Mouse (Mus musculus) erythroblast, embryonic 14.5 days (primary cell): Measurements from ENCODE around the gene Gatc. TPM values are rescaled to one million over a fixed set of nuclear protein-coding genes. Genes with fewer than 3 reads are reported as not detected.
"Not testable (repeated sequence)": the region's sequence is repeated elsewhere in the genome, so short reads cannot be mapped to it uniquely, and the experiment has no call there.

Experiments
- H3K27me3 ChIP-seq: 2 replicates; pipeline ENCODE4 v1.6.1; 2012; ENCODE audit warnings: inconsistent platforms; ENCODE audit not compliant: control insufficient read depth
- H3K36me3 ChIP-seq: 2 replicates; pipeline ENCODE4 v1.6.1; 2012; ENCODE audit warnings: mild to moderate bottlenecking, inconsistent platforms; ENCODE audit not compliant: control insufficient read depth
- H3K4me1 ChIP-seq: 2 replicates; pipeline ENCODE4 v1.6.1; 2012; ENCODE audit warnings: inconsistent platforms; ENCODE audit not compliant: control insufficient read depth
- H3K4me3 ChIP-seq: replicated peaks from 2 replicates; pipeline ENCODE3; 2012; ENCODE audit warnings: moderate library complexity, mild to moderate bottlenecking, inconsistent platforms
- H3K9me3 ChIP-seq: 2 replicates; pipeline ENCODE4 v1.6.1; 2012; ENCODE audit warnings: low read length, inconsistent platforms, mixed read lengths; ENCODE audit not compliant: control insufficient read depth
- GATA1 ChIP-seq: IDR thresholded peaks from 2 replicates; pipeline ENCODE4 v1.6.1; 2012; ENCODE audit warnings: low read length, inconsistent platforms, mixed read lengths
- TAL1 ChIP-seq: IDR thresholded peaks from 3 replicates; pipeline ENCODE4 v1.6.1; 2012; ENCODE audit warnings: low read length, inconsistent platforms, mixed read lengths
- polyA plus RNA-seq: library from polyadenylated mRNA; stranded (reverse); fragments of >175 nt; gene quantifications from 2 replicates; pipeline ENCODE4 v1.2.3, GENCODE M21; 2012

Gene Gatc
- polyA plus RNA-seq, 1 experiment, result 1.7 TPM

GRCm38 (mm10) chr5:115319004-115319940, 21.7 kb downstream of the Gatc start:
- Histone ChIP-seq H3K27me3 (no peaks in the 10 kb centered on the region), H3K9me3 (no peaks in the 10 kb centered on the region; the same call in 1 of the 2 replicates), H3K4me1 (peaks cover 47% of the 10 kb centered on the region), H3K4me3 (peak overlapping the region; percentile 61), H3K36me3 (peaks cover 9% of the 10 kb centered on the region)
- TF ChIP-seq GATA1 (no peak; the same call in 1 of the 2 replicates), TAL1 (no peak)

- TF ChIP-seq GATA1 (no peak), TAL1 (no peak)
- Histone ChIP-seq H3K4me3 (no peak overlapping the region), H3K9me3 (no peaks in the 10 kb centered on the region; the same call in 1 of the 2 replicates)
Observed at GRCm38 (mm10) chr5:115317645-115318328, 23.2 kb downstream of the Gatc start.

GRCm38 (mm10) chr5:115316968-115317644, 23.9 kb downstream of the Gatc start:
- no peak overlapping the region for H3K4me3 ChIP-seq
- no peaks in the 10 kb centered on the region; the same call in 1 of the 2 replicates for H3K9me3 ChIP-seq
- TF ChIP-seq TAL1 (no peak), GATA1 (no peak)
- no peaks in the 10 kb centered on the region for H3K27me3 ChIP-seq
- H3K4me1 ChIP-seq, result peaks cover 63% of the 10 kb centered on the region
- no peaks in the 10 kb centered on the region for H3K36me3 ChIP-seq

More at GRCm38 (mm10) chr5:115317645-115318328, 23.2 kb downstream of the Gatc start:
- H3K4me1 ChIP-seq, result peaks cover 56% of the 10 kb centered on the region
- H3K36me3 ChIP-seq, result no peaks in the 10 kb centered on the region
- H3K27me3 ChIP-seq, result no peaks in the 10 kb centered on the region

GRCm38 (mm10) chr5:115313668-115313943, 27.4 kb downstream of the Gatc start:
- peaks cover 60% of the 10 kb centered on the region for H3K4me1 ChIP-seq
- peak overlapping the region; percentile 41 for H3K4me3 ChIP-seq
- no peaks in the 10 kb centered on the region for H3K27me3 ChIP-seq
- no peaks in the 10 kb centered on the region for H3K9me3 ChIP-seq
- TF ChIP-seq TAL1 (no peak), GATA1 (no peak)
- no peaks in the 10 kb centered on the region for H3K36me3 ChIP-seq

GRCm38 (mm10) chr5:115312816-115313667, 27.9 kb downstream of the Gatc start:
- no peaks in the 10 kb centered on the region for H3K9me3 ChIP-seq
- no peaks in the 10 kb centered on the region for H3K36me3 ChIP-seq
- no peaks in the 10 kb centered on the region for H3K27me3 ChIP-seq
- H3K4me1 ChIP-seq, result peaks cover 55% of the 10 kb centered on the region
- TF ChIP-seq TAL1 (no peak), GATA1 (peak; percentile 42)
- peak overlapping the region; percentile 42 for H3K4me3 ChIP-seq

GRCm38 (mm10) chr5:115312354-115312753, 28.6 kb downstream of the Gatc start:
- TF ChIP-seq GATA1 (no peak), TAL1 (no peak)
- no peaks in the 10 kb centered on the region for H3K27me3 ChIP-seq
- H3K36me3 ChIP-seq, result no peaks in the 10 kb centered on the region
- no peaks in the 10 kb centered on the region for H3K9me3 ChIP-seq
- peak overlapping the region; percentile 42 for H3K4me3 ChIP-seq
- peaks cover 48% of the 10 kb centered on the region for H3K4me1 ChIP-seq

GRCm38 (mm10) chr5:115302190-115302589, 38.8 kb downstream of the Gatc start:
- not testable (repeated sequence) for H3K27me3 ChIP-seq, H3K9me3 ChIP-seq
- Histone ChIP-seq H3K4me3 (peak overlapping the region; percentile 85), H3K36me3 (peaks cover 29% of the 10 kb centered on the region), H3K4me1 (peaks cover 47% of the 10 kb centered on the region)

- Histone ChIP-seq H3K27me3 (no peaks in the 10 kb centered on the region), H3K36me3 (peaks cover 35% of the 10 kb centered on the region), H3K9me3 (peaks cover 2% of the 10 kb centered on the region; the same call in 1 of the 2 replicates), H3K4me3 (peak overlapping the region; percentile 85), H3K4me1 (peaks cover 53% of the 10 kb centered on the region)
- no peak for TF ChIP-seq TAL1
- TF ChIP-seq GATA1, result no peak
Observed at GRCm38 (mm10) chr5:115301615-115302014, 39.4 kb downstream of the Gatc start.
